Comparison of ENCODE assay signal across 16 mouse cellular contexts in the genomic region with DNA sequence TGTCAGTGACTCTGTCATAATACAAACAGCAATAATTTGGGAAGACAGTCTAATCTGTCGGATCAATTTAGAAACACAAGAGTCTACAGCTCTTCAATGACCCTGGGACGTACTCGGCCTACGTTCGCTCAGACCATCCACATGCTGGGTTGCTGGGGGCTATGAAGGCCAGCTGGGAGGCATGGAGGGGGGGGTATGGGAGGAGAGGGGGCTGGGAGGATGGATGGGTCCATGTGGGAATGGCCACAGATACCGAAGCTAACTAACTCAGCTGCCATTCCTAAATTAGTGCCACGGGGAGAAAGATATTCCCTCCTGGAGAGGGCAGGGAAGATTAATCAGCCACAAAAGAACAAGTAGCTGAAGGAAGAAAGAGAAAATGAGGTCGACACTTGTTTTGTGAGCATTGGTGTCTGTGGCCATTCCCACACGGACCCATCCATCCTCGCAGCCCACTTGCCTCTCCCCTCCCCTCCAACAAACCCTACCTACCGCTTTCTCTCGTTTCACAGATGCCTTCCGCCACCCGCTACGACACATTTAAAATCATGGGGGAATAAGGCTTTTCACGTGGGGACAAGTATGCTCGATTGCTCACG.
DNase-seq lines count a peak whose midpoint lies in the region; ATAC-seq and TF ChIP-seq lines count a peak whose summit lies in the region.
"Had no signal": no experiment of that assay in that cellular context is flagged by ENCODE, and none has a peak within 500 bp of the region (broad histone marks: within the 10 kb centered on the region; RNA-seq: fewer than 3 reads in every experiment).

No protein-coding gene starts in this region.

- H3K4me3 ChIP-seq in embryonic facial prominence, embryonic 13.5 days, result no peak overlapping the region
- no peak overlapping the region for H3K4me3 ChIP-seq in embryonic facial prominence, embryonic 10.5 days
- no peak overlapping the region for H3K4me3 ChIP-seq in forebrain, postnatal 0 days (ENCODE audit: low read depth, low read length)
- no peak overlapping the region for H3K4me3 ChIP-seq in limb, embryonic 11.5 days (ENCODE audit: low read depth, low read length)
- no peak overlapping the region for H3K4me3 ChIP-seq in neural tube, embryonic 14.5 days (ENCODE audit: low read depth, low read length)
- H3K4me3 ChIP-seq: embryonic facial prominence, embryonic 12.5 days; intestine, embryonic 15.5 days; limb, embryonic 13.5 days had no signal

- no peaks in the 10 kb centered on the region for H3K27me3 ChIP-seq in embryonic facial prominence, embryonic 13.5 days
- peaks cover 19% of the 10 kb centered on the region; the same call in 1 of the 2 replicates for H3K27me3 ChIP-seq in embryonic facial prominence, embryonic 10.5 days (replicated peaks; ENCODE audit: low read depth, poor library complexity, severe bottlenecking)
- no peaks in the 10 kb centered on the region for H3K27me3 ChIP-seq in forebrain, postnatal 0 days (ENCODE audit: insufficient read depth, low read length)
- H3K27me3 ChIP-seq in limb, embryonic 11.5 days (ENCODE audit: control insufficient read depth, insufficient read depth, low read length), result no peaks in the 10 kb centered on the region
- no peaks in the 10 kb centered on the region; the same call in none of the 2 replicates for H3K27me3 ChIP-seq in neural tube, embryonic 14.5 days (ENCODE audit: control insufficient read depth, insufficient read depth, low read length)
- H3K27me3 ChIP-seq: embryonic facial prominence, embryonic 12.5 days; intestine, embryonic 15.5 days; limb, embryonic 13.5 days had no signal

- H3K9me3 ChIP-seq in embryonic facial prominence, embryonic 13.5 days, result no peaks in the 10 kb centered on the region
- H3K9me3 ChIP-seq in embryonic facial prominence, embryonic 10.5 days, result no peaks in the 10 kb centered on the region
- H3K9me3 ChIP-seq in forebrain, postnatal 0 days (ENCODE audit: low read length), result no peaks in the 10 kb centered on the region
- no peaks in the 10 kb centered on the region for H3K9me3 ChIP-seq in limb, embryonic 11.5 days (ENCODE audit: control insufficient read depth, low read length)
- no peaks in the 10 kb centered on the region for H3K9me3 ChIP-seq in neural tube, embryonic 14.5 days (ENCODE audit: control insufficient read depth, low read length)
- H3K9me3 ChIP-seq: embryonic facial prominence, embryonic 12.5 days; intestine, embryonic 15.5 days; limb, embryonic 13.5 days had no signal

- no peak overlapping the region for H3K4me2 ChIP-seq in embryonic facial prominence, embryonic 13.5 days
- peak overlapping the region; percentile 21 for H3K4me2 ChIP-seq in forebrain, postnatal 0 days (ENCODE audit: low read depth)
- H3K4me2 ChIP-seq in limb, embryonic 11.5 days (ENCODE audit: low read depth, severe bottlenecking), result no peak overlapping the region
- peak overlapping the region; percentile 12; the same call in 1 of the 2 replicates for H3K4me2 ChIP-seq in neural tube, embryonic 14.5 days (ENCODE audit: low read depth, low read length)
- H3K4me2 ChIP-seq: embryonic facial prominence, embryonic 12.5 days; intestine, embryonic 15.5 days; limb, embryonic 13.5 days had no signal

- H3K27ac ChIP-seq in embryonic facial prominence, embryonic 13.5 days, result peak overlapping the region; percentile 89
- H3K27ac ChIP-seq in embryonic facial prominence, embryonic 10.5 days (replicated peaks), result no peak overlapping the region; the same call in 1 of the 2 replicates
- H3K27ac ChIP-seq in forebrain, postnatal 0 days (ENCODE audit: low read depth, low read length), result no peak overlapping the region
- 0 out of 2 replicates have a peak overlapping the region, but pooled peaks have one; percentile 21 for H3K27ac ChIP-seq in limb, embryonic 11.5 days (replicated peaks; ENCODE audit: low read depth, low read length)
- no peak overlapping the region for H3K27ac ChIP-seq in neural tube, embryonic 14.5 days (ENCODE audit: low read depth, low read length)
- H3K27ac ChIP-seq: intestine, embryonic 15.5 days had no signal

- DNase-seq in embryonic facial prominence, embryonic 10.5 days (ENCODE audit: low spot score), result no peak
- peak; percentile 36 for DNase-seq in forebrain, postnatal 0 days
- no peak for DNase-seq in limb, embryonic 11.5 days (ENCODE audit: low spot score)
- no peak for DNase-seq in layer of hippocampus, postnatal 25 days (ENCODE audit: extremely low spot score in 1 of 2, low spot score in 1 of 2)
- no peak for DNase-seq in right cerebral cortex, adult 18-20 months
- DNase-seq in heart, adult 9 months (ENCODE audit: low spot score in 2 of 2), result no peak
- DNase-seq: adrenal gland, adult 2 months; cerebellum, adult 8-10 months; kidney, postnatal 14 days; liver, postnatal 0 days; lung, postnatal 36 days had no signal

- no peaks in the 10 kb centered on the region for H3K36me3 ChIP-seq in embryonic facial prominence, embryonic 13.5 days
- H3K36me3 ChIP-seq in embryonic facial prominence, embryonic 10.5 days (replicated peaks), result no peaks in the 10 kb centered on the region
- no peaks in the 10 kb centered on the region for H3K36me3 ChIP-seq in forebrain, postnatal 0 days (ENCODE audit: insufficient read depth)
- H3K36me3 ChIP-seq in limb, embryonic 11.5 days (ENCODE audit: control insufficient read depth, insufficient read depth, low read length), result no peaks in the 10 kb centered on the region
- no peaks in the 10 kb centered on the region for H3K36me3 ChIP-seq in neural tube, embryonic 14.5 days (ENCODE audit: control insufficient read depth, insufficient read depth, low read length)
- H3K36me3 ChIP-seq: embryonic facial prominence, embryonic 12.5 days; intestine, embryonic 15.5 days; limb, embryonic 13.5 days had no signal

- H3K9ac ChIP-seq in embryonic facial prominence, embryonic 13.5 days, result no peak overlapping the region
- H3K9ac ChIP-seq in forebrain, postnatal 0 days, result no peak overlapping the region
- H3K9ac ChIP-seq in limb, embryonic 11.5 days (ENCODE audit: low read length), result no peak overlapping the region
- no peak overlapping the region for H3K9ac ChIP-seq in neural tube, embryonic 14.5 days (replicated peaks; ENCODE audit: low read depth, low read length)
- H3K9ac ChIP-seq: embryonic facial prominence, embryonic 12.5 days; intestine, embryonic 15.5 days; limb, embryonic 13.5 days; liver, postnatal 0 days had no signal

- ATAC-seq in embryonic facial prominence, embryonic 13.5 days (ENCODE audit: insufficient number of reproducible peaks, insufficient read depth, low FRiP score, low TSS enrichment, low read depth), result no peak
- 0 out of 2 replicates have a peak, but pooled peaks have one; percentile 6 for ATAC-seq in forebrain, postnatal 0 days
- ATAC-seq in limb, embryonic 11.5 days (ENCODE audit: insufficient number of reproducible peaks, low FRiP score, low TSS enrichment, low read depth), result no peak
- peak; percentile 56 for ATAC-seq in neural tube, embryonic 14.5 days (ENCODE audit: low read depth)
- ATAC-seq: intestine, embryonic 15.5 days; liver, postnatal 0 days had no signal

- peaks cover 53% of the 10 kb centered on the region for H3K4me1 ChIP-seq in embryonic facial prominence, embryonic 13.5 days
- peaks cover 40% of the 10 kb centered on the region for H3K4me1 ChIP-seq in embryonic facial prominence, embryonic 10.5 days
- peaks cover 13% of the 10 kb centered on the region; the same call in 1 of the 2 replicates for H3K4me1 ChIP-seq in forebrain, postnatal 0 days (ENCODE audit: insufficient read depth)
- peaks cover 19% of the 10 kb centered on the region for H3K4me1 ChIP-seq in limb, embryonic 11.5 days (ENCODE audit: control insufficient read depth, insufficient read depth, low read length)
- H3K4me1 ChIP-seq in neural tube, embryonic 14.5 days (ENCODE audit: control insufficient read depth, insufficient read depth, low read length), result peaks cover 16% of the 10 kb centered on the region

- no peak for TF ChIP-seq CTCF in forebrain, postnatal 0 days (IDR thresholded peaks at IDR 0.05; ENCODE audit: low read depth)

- 69% methylated on average over 18 of the region's 18 CpGs for WGBS in embryonic facial prominence, embryonic 13.5 days
- 75% methylated on average over 18 of the region's 18 CpGs for WGBS in embryonic facial prominence, embryonic 10.5 days
- WGBS in forebrain, postnatal 0 days, result 20% methylated on average over 18 of the region's 18 CpGs
- WGBS in limb, embryonic 11.5 days, result 84% methylated on average over 18 of the region's 18 CpGs
- WGBS in neural tube, embryonic 14.5 days, result 20% methylated on average over 18 of the region's 18 CpGs

Comparison
In these comparisons a context has a peak if more than half of its experiments do, and no peak if none do; other contexts are left out.
1. H3K27ac ChIP-seq: peak in embryonic facial prominence, embryonic 13.5 days (single experiment) and limb, embryonic 11.5 days (single experiment); none in embryonic facial prominence, embryonic 10.5 days (single experiment), forebrain, postnatal 0 days (single experiment) and neural tube, embryonic 14.5 days (single experiment).
2. ATAC-seq: peak in forebrain, postnatal 0 days (single experiment) and neural tube, embryonic 14.5 days (single experiment); none in embryonic facial prominence, embryonic 13.5 days (single experiment) and limb, embryonic 11.5 days (single experiment).
3. H3K4me2 ChIP-seq: peak in forebrain, postnatal 0 days (single experiment) and neural tube, embryonic 14.5 days (single experiment); none in embryonic facial prominence, embryonic 13.5 days (single experiment) and limb, embryonic 11.5 days (single experiment).